Mouse (Mus musculus): ENCODE measurements at regions not wholly inside any gene's neighbourhood (a gene's known extent, or its start where the extent isn't known, plus 50 kb on each side); places are given as distances from the start of the nearest gene placed in this dataset.

DNA sequence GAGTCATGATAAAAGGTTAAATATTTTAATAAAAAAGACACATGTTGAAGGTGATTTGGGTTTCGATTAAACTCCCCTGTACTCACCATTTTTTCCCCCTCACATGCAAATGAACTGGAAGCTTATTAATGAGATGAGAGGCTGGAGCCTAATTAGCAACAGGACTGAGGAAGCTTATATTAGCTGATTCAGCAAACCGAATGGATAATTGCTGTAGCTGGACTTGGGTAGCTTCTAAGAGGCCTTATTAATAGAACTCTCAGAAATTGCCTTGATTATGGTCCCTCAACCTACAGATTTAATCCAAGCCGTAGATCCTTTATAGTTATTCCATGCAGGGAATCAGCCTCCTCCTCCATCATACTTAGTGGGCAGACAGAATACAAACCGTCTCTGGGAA, 369.7 kb downstream of the Lmx1a start:
- TF ChIP-seq E2F4 (IDR thresholded peaks at IDR 0.05; ENCODE audit: borderline replicate concordance, low read depth, low read length), result no peak
- TF ChIP-seq ZMIZ1 (IDR thresholded peaks at IDR 0.05; ENCODE audit: low read depth, low read length), result no peak
- no peak for TF ChIP-seq POLR2A (IDR thresholded peaks at IDR 0.05; ENCODE audit: control insufficient read depth in 1 of 2, insufficient read depth in 1 of 2, low read depth in 1 of 2, low read length in 2 of 2, poor library complexity in 1 of 2)
- TF ChIP-seq CTCF (IDR thresholded peaks at IDR 0.05 in 2 of 3, conservative IDR thresholded peaks at IDR 0.05 in 1 of 3; ENCODE audit: control insufficient read depth in 1 of 3, insufficient read depth in 1 of 3, low read depth in 2 of 3, low read length in 3 of 3, poor library complexity in 1 of 3, severe bottlenecking in 1 of 3), result no peak
- no peak for TF ChIP-seq CHD1 (IDR thresholded peaks at IDR 0.05; ENCODE audit: low read depth, low read length)
- no peak for TF ChIP-seq MAFK (IDR thresholded peaks at IDR 0.05; ENCODE audit: borderline replicate concordance, low read depth, low read length)
- no peak for TF ChIP-seq GATA1 (IDR thresholded peaks at IDR 0.05; ENCODE audit: low read depth, low read length)
- no peak for TF ChIP-seq POLR2AphosphoS2 (IDR thresholded peaks at IDR 0.05; ENCODE audit: low read length)
- TF ChIP-seq MXI1 (IDR thresholded peaks at IDR 0.05; ENCODE audit: low read depth, low read length), result no peak
- TF ChIP-seq JUND (IDR thresholded peaks at IDR 0.05; ENCODE audit: low read depth, low read length), result no peak
- TF ChIP-seq ZC3H11A (IDR thresholded peaks at IDR 0.05; ENCODE audit: low read depth, low read length), result no peak
- TF ChIP-seq MAX (IDR thresholded peaks at IDR 0.05; ENCODE audit: low read length), result no peak
